Mouse (Mus musculus) E14TG2a.4 (cell line): ENCODE results near the gene Trib2.

Experiments used
- CTCF ChIP-seq: conservative IDR thresholded peaks from 2 replicates; pipeline ENCODE4 v1.5.1; 2014; ENCODE audit warnings: low read length
- NANOG ChIP-seq: IDR thresholded peaks from 2 replicates; pipeline ENCODE4 v1.6.1; 2014; ENCODE audit warnings: borderline replicate concordance, low read length, mixed read lengths
- POU5F1 ChIP-seq: IDR thresholded peaks from 2 replicates; pipeline ENCODE4 v1.6.1; 2014; ENCODE audit warnings: low read length, borderline replicate concordance

GRCm38 (mm10) chr12:15790181-15790580 lies 26.5 kb downstream of the Trib2 start:
- TF ChIP-seq CTCF (no peak), NANOG (no peak), POU5F1 (no peak)
